Mouse (Mus musculus): ENCODE measurements around the gene Mrm1.
"Not testable (repeated sequence)": the region's sequence is repeated elsewhere in the genome, so short reads cannot be mapped to it uniquely, and the experiment has no call there.

DNA sequence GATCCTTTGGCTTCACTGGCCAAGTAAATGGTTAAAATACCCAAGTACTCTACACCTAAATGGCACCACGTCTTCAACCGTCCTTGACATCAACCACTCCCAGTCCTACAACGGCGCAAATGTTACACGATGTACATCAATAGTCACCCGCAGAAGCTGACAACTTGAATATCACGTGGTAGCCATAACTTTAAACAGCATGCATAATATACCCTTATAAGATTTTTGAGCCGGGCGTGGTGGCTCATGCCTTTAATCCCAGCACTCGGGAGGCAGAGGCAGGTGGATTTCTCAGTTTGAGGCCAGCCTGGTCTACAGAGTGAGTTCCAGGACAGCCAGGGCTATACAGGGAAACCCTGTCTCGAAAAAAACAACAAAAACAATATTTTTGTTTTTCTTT, 10.2 kb upstream of the Mrm1 start:
- not testable (repeated sequence) for TF ChIP-seq CTCF (conservative IDR thresholded peaks at IDR 0.05; ENCODE audit: insufficient read depth, insufficient read length, low read depth, low read length); POLR2A (IDR thresholded peaks at IDR 0.05; ENCODE audit: low read depth, low read length)
